Mouse (Mus musculus) MEL (cell line): ENCODE measurements around the gene Arhgap23. TPM values are rescaled to one million over a fixed set of nuclear protein-coding genes. Genes with fewer than 3 reads are reported as not detected.

Source experiments
- DNase-seq: peaks from one replicate; pipeline ENCODE4 v3.0.0; 2011; ENCODE audit warnings: low read depth, low spot score
- H3K27ac ChIP-seq: 2 replicates; pipeline ENCODE4 v1.5.1; 2012; ENCODE audit warnings: low read depth, mild to moderate bottlenecking, control low read depth, low read length, moderate library complexity; ENCODE audit not compliant: control insufficient read depth
- H3K27me3 ChIP-seq, 2 experiments: fragments of 150-350 bp in 1 of 2; sonication (generic) in 1 of 2; 2 replicates each; pipeline ENCODE4 v1.6.1; 2012; ENCODE audit warnings: low read length in 2 of 2, mild to moderate bottlenecking in 2 of 2, improper control_type of control experiment in 1 of 2, moderate library complexity in 1 of 2; ENCODE audit not compliant: insufficient read depth in 2 of 2, control insufficient read depth in 1 of 2
- H3K36me3 ChIP-seq, 2 experiments: 2 replicates each; pipeline ENCODE4 v1.6.1; 2012 to 2014; ENCODE audit warnings: low read length in 2 of 2, improper control_type of control experiment in 1 of 2, inconsistent platforms in 1 of 2, mild to moderate bottlenecking in 1 of 2; ENCODE audit not compliant: insufficient read depth in 2 of 2, control insufficient read depth in 1 of 2
- H3K4me1 ChIP-seq, 2 experiments: fragments of 150-350 bp in 1 of 2; sonication (generic) in 1 of 2; 2 replicates each; pipeline ENCODE4 v1.6.1; 2012; ENCODE audit warnings: low read length in 2 of 2, improper control_type of control experiment in 1 of 2, mild to moderate bottlenecking in 1 of 2; ENCODE audit not compliant: insufficient read depth in 2 of 2, control insufficient read depth in 1 of 2
- H3K4me3 ChIP-seq, 2 experiments: fragments of 150-350 bp in 1 of 2; sonication (generic) in 1 of 2; 2 replicates each; pipeline ENCODE4 v1.5.1; 2012; ENCODE audit warnings: low read depth in 2 of 2, low read length in 2 of 2, mild to moderate bottlenecking in 2 of 2, moderate library complexity in 2 of 2, control low read depth in 1 of 2, improper control_type of control experiment in 1 of 2; ENCODE audit not compliant: control insufficient read depth in 1 of 2, insufficient read depth in 1 of 2
- H3K79me2 ChIP-seq: 2 replicates; pipeline ENCODE4 v1.6.1; 2012; ENCODE audit warnings: mild to moderate bottlenecking, low read length, moderate library complexity; ENCODE audit not compliant: control insufficient read depth, poor library complexity, insufficient read depth
- H3K9ac ChIP-seq: 2 replicates; pipeline ENCODE4 v1.6.1; 2012; ENCODE audit warnings: low read depth, mild to moderate bottlenecking, control low read depth, low read length, moderate library complexity; ENCODE audit not compliant: control insufficient read depth, poor library complexity, severe bottlenecking
- H3K9me3 ChIP-seq: fragments of 150-350 bp; sonication (generic); replicated peaks from 2 replicates; pipeline ENCODE4 v1.6.1; 2012; ENCODE audit warnings: mild to moderate bottlenecking, low read length, improper control_type of control experiment, moderate library complexity; ENCODE audit not compliant: insufficient read depth
- E2F4 ChIP-seq: IDR thresholded peaks from 2 replicates; pipeline ENCODE4 v1.6.1; 2011; ENCODE audit warnings: low read depth, low read length, improper control_type of control experiment, borderline replicate concordance
- EP300 ChIP-seq, 2 experiments: IDR thresholded peaks; 2 replicates each; pipeline ENCODE4 v1.6.1; 2011; ENCODE audit warnings: improper control_type of control experiment in 2 of 2, low read length in 2 of 2, low read depth in 1 of 2, mild to moderate bottlenecking in 1 of 2
- ETS1 ChIP-seq: IDR thresholded peaks from 2 replicates; pipeline ENCODE4 v1.6.1; 2012; ENCODE audit warnings: low read depth, mild to moderate bottlenecking, inconsistent platforms, low read length, improper control_type of control experiment, moderate library complexity
- GATA1 ChIP-seq: IDR thresholded peaks from 2 replicates; pipeline ENCODE4 v1.6.1; 2011; ENCODE audit warnings: low read depth, low read length, improper control_type of control experiment
- HCFC1 ChIP-seq: IDR thresholded peaks from 2 replicates; pipeline ENCODE4 v1.6.1; 2012; ENCODE audit warnings: low read depth, mild to moderate bottlenecking, inconsistent platforms, low read length, improper control_type of control experiment, moderate library complexity
- KAT2A ChIP-seq: conservative IDR thresholded peaks from 2 replicates; pipeline ENCODE4 v1.6.1; 2012; ENCODE audit warnings: low read depth, low read length, improper control_type of control experiment, inconsistent platforms
- MAFK ChIP-seq: IDR thresholded peaks from 2 replicates; pipeline ENCODE4 v1.6.1; 2011; ENCODE audit warnings: low read depth, mild to moderate bottlenecking, low read length, improper control_type of control experiment, borderline replicate concordance
- MAX ChIP-seq: IDR thresholded peaks from 2 replicates; pipeline ENCODE4 v1.6.1; 2011; ENCODE audit warnings: low read length, improper control_type of control experiment
- MAZ ChIP-seq: IDR thresholded peaks from 2 replicates; pipeline ENCODE4 v1.6.1; 2012; ENCODE audit warnings: low read depth, mild to moderate bottlenecking, inconsistent platforms, low read length, improper control_type of control experiment
- MEF2A ChIP-seq: IDR thresholded peaks from 2 replicates; pipeline ENCODE4 v1.6.1; 2014; ENCODE audit warnings: low read depth, mild to moderate bottlenecking, inconsistent platforms, low read length, improper control_type of control experiment; ENCODE audit not compliant: poor library complexity, insufficient replicate concordance, severe bottlenecking; ENCODE audit errors: extremely low read depth
- MXI1 ChIP-seq: IDR thresholded peaks from 2 replicates; pipeline ENCODE4 v1.6.1; 2011; ENCODE audit warnings: mild to moderate bottlenecking, low read depth, low read length, improper control_type of control experiment
- MYC ChIP-seq: IDR thresholded peaks from 2 replicates; pipeline ENCODE4 v1.6.1; 2011; ENCODE audit warnings: low read depth, mild to moderate bottlenecking, low read length, improper control_type of control experiment, moderate library complexity
- NRF1 ChIP-seq: IDR thresholded peaks from 2 replicates; pipeline ENCODE4 v1.6.1; 2014; ENCODE audit warnings: low read depth, mild to moderate bottlenecking, inconsistent platforms, low read length, improper control_type of control experiment, moderate library complexity; ENCODE audit not compliant: poor library complexity, insufficient read depth, severe bottlenecking
- POLR2A ChIP-seq, 2 experiments: IDR thresholded peaks; 2 replicates each; pipeline ENCODE4 v1.6.1; 2011 to 2012; ENCODE audit warnings: low read length in 2 of 2, mild to moderate bottlenecking in 2 of 2, control low read depth in 1 of 2, improper control_type of control experiment in 1 of 2, low read depth in 1 of 2, moderate library complexity in 1 of 2; ENCODE audit not compliant: control insufficient read depth in 1 of 2, insufficient read depth in 1 of 2, poor library complexity in 1 of 2
- RCOR1 ChIP-seq: IDR thresholded peaks from 2 replicates; pipeline ENCODE4 v1.6.1; 2012; ENCODE audit warnings: low read depth, mild to moderate bottlenecking, inconsistent platforms, low read length, improper control_type of control experiment
- SMC3 ChIP-seq: IDR thresholded peaks from 2 replicates; pipeline ENCODE4 v1.6.1; 2011; ENCODE audit warnings: low read depth, low read length, improper control_type of control experiment
- TAL1 ChIP-seq: IDR thresholded peaks from 2 replicates; pipeline ENCODE4 v1.6.1; 2012; ENCODE audit warnings: mild to moderate bottlenecking, inconsistent platforms, low read length, moderate library complexity, mixed read lengths
- TBP ChIP-seq: IDR thresholded peaks from 2 replicates; pipeline ENCODE4 v1.8.0; 2011; ENCODE audit warnings: low read depth, low read length, improper control_type of control experiment
- ZKSCAN1 ChIP-seq: IDR thresholded peaks from 2 replicates; pipeline ENCODE4 v1.6.1; 2012; ENCODE audit warnings: low read depth, mild to moderate bottlenecking, inconsistent platforms, low read length, improper control_type of control experiment, moderate library complexity
- polyA plus RNA-seq, 2 experiments: library from polyadenylated mRNA; stranded (reverse) in 1 of 2; unstranded in 1 of 2; fragments of >175 nt in 1 of 2; fragments of >200 nt in 1 of 2; gene quantifications; 2 replicates each; pipeline versions ENCODE4 v1.2.1 to v1.2.4; 2012; ENCODE audit warnings: low replicate concordance in 2 of 2, low read depth in 1 of 2; ENCODE audit not compliant: insufficient read length in 2 of 2, insufficient read depth in 1 of 2, missing spikeins in 1 of 2
- total RNA-seq: library from RNA; depleted of rRNA; stranded (reverse); fragments of 300-350 nt; gene quantifications from 2 replicates; pipeline ENCODE4 v1.2.3, GENCODE M21; 2012

Gene Arhgap23
- total and polyA plus RNA-seq, 3 experiments, result 1.7 to 7.5 TPM; not detected in 1

GRCm38 (mm10) chr11:97537580-97538089 lies 122.3 kb downstream of the Arhgap23 start:
- DNase-seq, result no peak

GRCm38 (mm10) chr11:97539622-97540021 lies 124.3 kb downstream of the Arhgap23 start:
- H3K9ac ChIP-seq, result no peak overlapping the region
- peaks cover 4 to 12% of the 10 kb centered on the region in 2 experiments for H3K27me3 ChIP-seq

More at GRCm38 (mm10) chr11:97537580-97538089, 122.3 kb downstream of the Arhgap23 start:
- Histone ChIP-seq H3K4me1 (peaks cover 2 to 13% of the 10 kb centered on the region in 2 experiments; a peak in 3 of 4 replicates), H3K79me2 (no peaks in the 10 kb centered on the region), H3K9me3 (no peaks in the 10 kb centered on the region), H3K27me3 (peaks cover 2 to 3% of the 10 kb centered on the region in 2 experiments; a peak in 3 of 4 replicates), H3K27ac (no peak overlapping the region), H3K4me3 (no peak overlapping the region), H3K36me3 (peaks cover 0 to 6% of the 10 kb centered on the region in 2 experiments; a peak in 2 of 4 replicates), H3K9ac (no peak overlapping the region)
- TF ChIP-seq HCFC1 (no peak), EP300 (IDR thresholded peaks at IDR 0.05; ENCODE audit: low read depth in 1 of 2, low read length in 2 of 2) (no peak), ETS1 (no peak), E2F4 (no peak), MEF2A (no peak), POLR2A (IDR thresholded peaks at IDR 0.05; ENCODE audit: control insufficient read depth in 1 of 2, insufficient read depth in 1 of 2, low read depth in 1 of 2, low read length in 2 of 2, poor library complexity in 1 of 2) (no peak), RCOR1 (no peak), MXI1 (no peak), MYC (no peak), MAX (no peak)

GRCm38 (mm10) chr11:97540136-97540535 lies 124.8 kb downstream of the Arhgap23 start:
- H3K27me3 ChIP-seq, result peaks cover 4 to 12% of the 10 kb centered on the region in 2 experiments
- peak; percentile 63 for DNase-seq
- no peak for TF ChIP-seq TBP
- TF ChIP-seq SMC3, result no peak
- no peak for TF ChIP-seq E2F4
- no peak for TF ChIP-seq NRF1
- TF ChIP-seq ETS1, result 0 out of 2 replicates have a peak, but pooled peaks have one; percentile 1
- TF ChIP-seq TAL1, result no peak
- no peak for TF ChIP-seq MEF2A
- no peak for TF ChIP-seq GATA1
- TF ChIP-seq MAZ, result peak; percentile 40; the same call in 1 of the 2 replicates
- no peak for TF ChIP-seq KAT2A
- TF ChIP-seq, all 39 proteins: peak for 2
- no peaks in the 10 kb centered on the region for H3K9me3 ChIP-seq
- H3K36me3 ChIP-seq, result peaks cover 0 to 6% of the 10 kb centered on the region in 2 experiments; a peak in 2 of 4 replicates
- H3K4me1 ChIP-seq, result peaks cover 0 to 8% of the 10 kb centered on the region in 2 experiments; a peak in 2 of 4 replicates
- no peaks in the 10 kb centered on the region for H3K79me2 ChIP-seq
- no peak overlapping the region for H3K4me3 ChIP-seq
- no peak overlapping the region for H3K9ac ChIP-seq
- no peak overlapping the region; the same call in 1 of the 2 replicates for H3K27ac ChIP-seq

More at GRCm38 (mm10) chr11:97539622-97540021, 124.3 kb downstream of the Arhgap23 start:
- no peaks in the 10 kb centered on the region for H3K9me3 ChIP-seq
- H3K4me3 ChIP-seq, result no peak overlapping the region
- no peak overlapping the region for H3K27ac ChIP-seq
- no peaks in the 10 kb centered on the region for H3K79me2 ChIP-seq
- DNase-seq, result no peak
- peaks cover 0 to 8% of the 10 kb centered on the region in 2 experiments; a peak in 2 of 4 replicates for H3K4me1 ChIP-seq
- H3K36me3 ChIP-seq, result peaks cover 0 to 6% of the 10 kb centered on the region in 2 experiments; a peak in 2 of 4 replicates
- no peak for TF ChIP-seq GATA1
- no peak for TF ChIP-seq TAL1
- TF ChIP-seq MXI1, result no peak
- no peak for TF ChIP-seq MAFK
- TF ChIP-seq MYC, result no peak
- no peak for TF ChIP-seq ZKSCAN1
